Mouse (Mus musculus) limb, embryonic 14.5 days (tissue): ENCODE data around the gene Lingo2. TPM values are rescaled to one million over a fixed set of nuclear protein-coding genes. Genes with fewer than 3 reads are reported as not detected.
"Not testable (repeated sequence)": the region's sequence is repeated elsewhere in the genome, so short reads cannot be mapped to it uniquely, and the experiment has no call there.

Experiments
- ATAC-seq: fragments of 200-750 bp; cut with Nextera tagmentation; 2 replicates; pipeline ENCODE4 v1.8.0; 2017; ENCODE audit warnings: low read depth, moderate number of reproducible peaks, moderate TSS enrichment; ENCODE audit not compliant: low FRiP score
- DNase-seq: peaks from one replicate; pipeline ENCODE4 v3.0.0-alpha.2; 2015; ENCODE audit warnings: low spot score
- H3K27ac ChIP-seq: fragments of 300-500 bp; sonication (generic); replicated peaks from 2 replicates; pipeline ENCODE4 v1.5.1; 2014; ENCODE audit warnings: low read depth, mild to moderate bottlenecking, low read length, moderate library complexity, mixed read lengths
- H3K27me3 ChIP-seq: fragments of 300-500 bp; sonication (generic); 2 replicates; pipeline ENCODE4 v1.6.1; 2014; ENCODE audit warnings: low read length, mixed read lengths; ENCODE audit not compliant: control insufficient read depth, insufficient read depth
- H3K36me3 ChIP-seq: fragments of 300-500 bp; sonication (generic); 2 replicates; pipeline ENCODE4 v1.6.1; 2014; ENCODE audit warnings: mild to moderate bottlenecking, low read length, moderate library complexity, mixed read lengths; ENCODE audit not compliant: control insufficient read depth, insufficient read depth
- H3K4me1 ChIP-seq: fragments of 300-500 bp; sonication (generic); 2 replicates; pipeline ENCODE4 v1.6.1; 2014; ENCODE audit warnings: antibody characterized with exemption, low read length, mixed read lengths; ENCODE audit not compliant: control insufficient read depth, insufficient read depth
- H3K4me2 ChIP-seq: fragments of 300-500 bp; sonication (generic); replicated peaks from 2 replicates; pipeline ENCODE4 v1.6.1; 2014; ENCODE audit warnings: low read depth, mild to moderate bottlenecking, low read length, moderate library complexity; ENCODE audit not compliant: severe bottlenecking
- H3K4me3 ChIP-seq: fragments of 300-500 bp; sonication (generic); replicated peaks from 2 replicates; pipeline ENCODE4 v1.5.1; 2014; ENCODE audit warnings: low read length
- H3K9ac ChIP-seq: fragments of 300-500 bp; sonication (generic); 2 replicates; pipeline ENCODE4 v1.6.1; 2014; ENCODE audit warnings: mild to moderate bottlenecking, low read depth, low read length, moderate library complexity; ENCODE audit not compliant: severe bottlenecking
- H3K9me3 ChIP-seq: fragments of 300-500 bp; sonication (generic); 2 replicates; pipeline ENCODE4 v1.6.1; 2016; ENCODE audit warnings: low read length; ENCODE audit not compliant: control insufficient read depth
- POLR2A ChIP-seq: fragments of 200-500 bp; IDR thresholded peaks from 2 replicates; pipeline ENCODE4 v1.8.0; 2012; ENCODE audit warnings: inconsistent platforms, mild to moderate bottlenecking, moderate library complexity, borderline replicate concordance; ENCODE audit not compliant: insufficient read depth, insufficient read length; ENCODE audit errors: extremely low read depth
- WGBS: fragments of 180-500 bp; shearing (Covaris S2); extraction: QIAGEN DNeasy Blood & Tissue Kit; methylation state at CpG from one replicate; pipeline ENCODE4 v1.1.7; 2014; 5-methylcytosine and 5-hydroxymethylcytosine counted together
- polyA plus RNA-seq, 2 experiments: library from polyadenylated mRNA; depleted of rRNA in 1 of 2; stranded (reverse) in 1 of 2; unstranded in 1 of 2; fragments of >200 nt; fragmentation: Nextera tagmentation in 1 of 2; extraction: Ambion mirVana in 1 of 2; gene quantifications; 2 replicates each; pipeline versions ENCODE4 v1.2.1 to v1.2.3; 2012 to 2014

The Lingo2 gene
- polyA plus RNA-seq, 2 experiments, result 0.89 to 4.3 TPM

DNA sequence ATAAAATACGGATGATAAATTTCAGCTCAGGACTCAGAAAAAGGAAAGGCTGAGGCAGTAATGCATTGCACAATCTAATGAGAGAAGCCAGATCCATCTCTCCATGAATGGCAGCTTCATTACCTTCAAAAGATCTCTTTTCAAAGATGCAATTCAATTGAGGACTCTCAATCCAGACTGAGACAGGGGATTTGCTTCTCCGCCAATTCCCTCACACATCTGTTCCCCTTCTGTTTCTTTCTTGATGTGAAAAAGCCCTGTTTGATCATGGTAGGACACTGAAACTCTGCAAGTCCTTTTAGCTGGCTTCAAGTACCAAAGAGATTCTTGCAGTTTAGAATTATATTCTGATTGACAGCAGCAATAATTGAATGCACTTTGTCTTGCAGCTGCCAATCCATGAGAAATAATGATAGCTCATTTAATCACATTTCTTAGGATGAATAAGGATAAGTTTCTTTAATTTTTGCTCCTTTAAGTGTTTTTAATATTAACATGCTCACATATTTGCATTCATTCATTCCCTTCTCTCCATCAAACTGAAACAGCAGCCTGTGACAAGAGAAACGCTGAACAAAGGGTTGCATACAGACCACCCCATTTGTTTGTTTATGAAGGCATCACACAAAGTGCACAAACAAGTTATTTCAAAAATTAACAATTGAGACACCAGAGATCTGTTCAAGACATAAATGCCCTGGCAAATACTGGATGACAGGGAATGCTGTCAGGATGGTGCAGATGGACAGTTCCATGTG is 870.3 kb downstream of the Lingo2 start:
- 63% methylated on average over 3 of the region's 3 CpGs for WGBS
- no peaks in the 10 kb centered on the region for H3K9me3 ChIP-seq
- H3K4me1 ChIP-seq, result no peaks in the 10 kb centered on the region
- no peaks in the 10 kb centered on the region for H3K27me3 ChIP-seq
- no peak overlapping the region for H3K4me3 ChIP-seq
- no peak overlapping the region for H3K4me2 ChIP-seq
- no peak for TF ChIP-seq POLR2A
- ATAC-seq (no peak), DNase-seq (no peak)
- no peak overlapping the region for H3K9ac ChIP-seq
- no peak overlapping the region for H3K27ac ChIP-seq
- H3K36me3 ChIP-seq, result no peaks in the 10 kb centered on the region

DNA sequence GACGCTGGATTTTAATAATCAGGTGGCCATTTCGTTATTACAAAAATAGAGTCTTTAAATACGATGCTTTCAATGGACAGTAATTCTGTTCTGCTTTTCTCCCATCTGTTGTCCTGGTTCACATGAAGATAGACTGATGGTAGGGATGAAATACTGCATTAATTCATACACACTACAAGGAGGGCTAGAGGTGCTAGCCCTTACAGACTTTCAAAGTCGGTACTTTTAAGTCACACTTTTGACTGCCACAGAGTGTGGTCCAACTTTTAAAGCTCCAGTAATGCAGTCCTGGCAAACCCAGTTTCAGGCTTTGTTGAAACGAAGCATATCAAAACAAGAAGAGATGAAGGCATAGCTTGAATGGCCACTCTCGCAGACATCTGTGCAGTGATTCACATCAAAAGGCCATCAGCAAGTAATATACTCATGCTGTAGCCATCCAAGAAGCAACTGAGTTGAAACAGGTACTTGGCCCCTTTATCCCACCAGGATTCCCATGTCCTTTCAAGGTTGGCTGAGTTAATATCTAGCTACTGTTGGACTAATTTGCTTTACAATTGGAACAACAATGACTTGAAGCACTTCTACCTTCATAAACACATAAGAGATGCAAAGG is 872.5 kb downstream of the Lingo2 start:
- no peak for TF ChIP-seq POLR2A

DNA sequence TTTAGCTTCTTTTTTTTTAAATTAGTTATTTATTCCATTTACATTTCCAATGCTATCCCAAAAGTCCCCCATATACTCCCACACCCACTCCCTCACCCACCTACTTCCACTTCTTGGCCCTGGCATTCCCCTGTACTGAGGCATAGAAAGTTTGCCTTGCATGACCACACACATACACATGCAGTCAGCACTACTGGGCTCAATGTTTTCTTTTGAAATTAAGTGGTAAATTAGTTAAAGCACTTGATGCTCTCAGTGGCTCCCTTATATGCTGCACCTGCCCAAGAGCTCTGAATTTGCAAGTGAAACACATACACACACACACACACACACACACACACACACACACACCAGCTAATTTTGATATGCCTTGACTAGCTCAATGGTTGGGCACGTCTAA is 886.8 kb downstream of the Lingo2 start:
- not testable (repeated sequence) for H3K9me3 ChIP-seq, ATAC-seq, DNase-seq, H3K27ac ChIP-seq, H3K4me2 ChIP-seq, H3K9ac ChIP-seq, H3K4me1 ChIP-seq, H3K4me3 ChIP-seq, H3K36me3 ChIP-seq, H3K27me3 ChIP-seq
- 68% methylated on average over 1 of the region's 1 CpGs for WGBS

More for the DNA sequence above, 872.5 kb downstream of the Lingo2 start:
- Histone ChIP-seq H3K36me3 (no peaks in the 10 kb centered on the region), H3K4me2 (no peak overlapping the region), H3K27ac (no peak overlapping the region), H3K27me3 (no peaks in the 10 kb centered on the region), H3K4me3 (no peak overlapping the region), H3K4me1 (no peaks in the 10 kb centered on the region), H3K9ac (no peak overlapping the region), H3K9me3 (no peaks in the 10 kb centered on the region)
- DNase-seq (no peak), ATAC-seq (no peak)
- WGBS, result 86% methylated on average over 6 of the region's 6 CpGs

DNA sequence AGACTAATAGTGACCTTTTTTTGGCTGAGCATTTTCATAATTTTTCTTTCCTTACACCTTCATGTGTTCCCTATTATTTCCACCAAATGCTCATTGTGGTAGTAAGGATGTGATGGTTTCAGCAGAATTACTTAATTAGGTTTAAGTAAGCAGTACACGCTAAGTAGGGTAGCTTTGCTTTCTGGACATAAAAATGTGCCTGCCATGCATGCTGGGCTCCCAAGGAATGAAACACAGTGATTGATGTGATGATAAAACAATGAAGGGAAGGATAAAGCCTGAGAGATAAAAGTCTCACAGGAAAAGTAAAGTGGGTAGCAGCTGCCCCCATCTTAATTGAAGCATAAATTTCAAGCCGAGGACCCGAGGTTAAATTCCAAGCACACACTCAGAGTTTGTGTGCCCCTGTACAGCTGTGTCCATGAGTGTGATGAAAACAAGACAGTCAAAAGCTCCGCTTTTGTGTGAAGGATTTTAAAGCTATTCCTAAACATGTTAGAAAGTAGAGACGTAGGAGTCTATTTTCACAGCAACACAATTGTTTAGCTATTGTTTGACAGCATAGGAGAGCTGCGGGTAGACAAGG is 898.7 kb downstream of the Lingo2 start:
- Histone ChIP-seq H3K4me3 (no peak overlapping the region), H3K4me2 (no peak overlapping the region), H3K36me3 (no peaks in the 10 kb centered on the region), H3K27ac (no peak overlapping the region), H3K4me1 (no peaks in the 10 kb centered on the region), H3K9me3 (no peaks in the 10 kb centered on the region), H3K27me3 (no peaks in the 10 kb centered on the region), H3K9ac (no peak overlapping the region)
- no peak for ATAC-seq
- WGBS, result 60% methylated on average over 6 of the region's 6 CpGs
- no peak for DNase-seq
- no peak for TF ChIP-seq POLR2A

DNA sequence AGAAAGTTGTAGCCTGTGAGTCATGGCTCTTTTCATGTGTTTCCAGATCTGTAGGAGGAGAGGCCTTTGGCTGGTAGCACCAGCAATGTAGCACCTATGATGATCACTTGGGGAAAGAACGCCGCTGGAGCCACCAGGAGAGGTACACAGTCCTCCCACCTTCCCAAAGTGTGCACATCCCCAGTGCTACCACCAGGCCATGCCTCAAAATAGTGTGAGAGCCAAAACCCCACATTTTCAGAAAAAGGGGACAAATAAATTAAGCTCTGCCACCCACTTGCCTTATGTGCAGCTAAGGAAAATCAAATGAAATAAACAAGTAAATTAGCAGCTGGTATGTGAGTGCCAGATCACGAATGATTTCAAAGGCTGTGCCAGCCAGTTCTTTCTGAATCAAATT is 911.2 kb downstream of the Lingo2 start:
- no peak for TF ChIP-seq POLR2A

More for the DNA sequence above, 911.2 kb downstream of the Lingo2 start:
- no peak overlapping the region for H3K4me2 ChIP-seq
- H3K27ac ChIP-seq, result no peak overlapping the region
- H3K27me3 ChIP-seq, result no peaks in the 10 kb centered on the region
- no peaks in the 10 kb centered on the region for H3K9me3 ChIP-seq
- 77% methylated on average over 3 of the region's 3 CpGs for WGBS
- ATAC-seq (no peak), DNase-seq (no peak)
- no peak overlapping the region for H3K9ac ChIP-seq
- no peaks in the 10 kb centered on the region for H3K36me3 ChIP-seq
- H3K4me1 ChIP-seq, result no peaks in the 10 kb centered on the region
- H3K4me3 ChIP-seq, result no peak overlapping the region
